Mouse (Mus musculus) kidney, adult 2 months (tissue): ENCODE measurements around the gene Sms. TPM values are rescaled to one million over a fixed set of nuclear protein-coding genes. Genes with fewer than 3 reads are reported as not detected.

ENCODE experiments used
- DNase-seq: peaks from one replicate; pipeline ENCODE4 v3.0.0; 2021
- H3K27ac ChIP-seq: fragments of 200-500 bp; 2 replicates; pipeline ENCODE4 v1.5.1; 2012; ENCODE audit warnings: low read depth, low read length, control low read depth, inconsistent platforms; ENCODE audit not compliant: insufficient read depth
- H3K27me3 ChIP-seq: fragments of 200-500 bp; replicated peaks from 2 replicates; pipeline ENCODE4 v1.6.1; 2012; ENCODE audit warnings: mild to moderate bottlenecking, moderate library complexity, low read length, inconsistent platforms; ENCODE audit not compliant: control insufficient read depth, insufficient read depth
- H3K36me3 ChIP-seq: fragments of 200-500 bp; 2 replicates; pipeline ENCODE4 v1.6.1; 2012; ENCODE audit warnings: mild to moderate bottlenecking, moderate library complexity, low read length, inconsistent platforms; ENCODE audit not compliant: control insufficient read depth, insufficient read depth
- H3K4me1 ChIP-seq: fragments of 200-500 bp; 2 replicates; pipeline ENCODE4 v1.6.1; 2011; ENCODE audit warnings: low read length; ENCODE audit not compliant: control insufficient read depth, insufficient read depth
- H3K4me3 ChIP-seq: fragments of 200-500 bp; 2 replicates; pipeline ENCODE4 v1.5.1; 2011; ENCODE audit warnings: mild to moderate bottlenecking, low read depth, low read length, control low read depth; ENCODE audit not compliant: insufficient read depth
- CTCF ChIP-seq: fragments of 200-500 bp; conservative IDR thresholded peaks from 2 replicates; pipeline ENCODE4 v1.5.1; 2011; ENCODE audit warnings: low read depth, mild to moderate bottlenecking, control low read depth, low read length, moderate library complexity, mixed read lengths; ENCODE audit not compliant: insufficient read depth, insufficient read length
- POLR2A ChIP-seq: fragments of 200-500 bp; IDR thresholded peaks from one replicate; pipeline ENCODE4 v1.6.1; 2011; ENCODE audit warnings: low read depth, low read length, control low read depth
- WGBS: fragments of 180-500 bp; shearing (Covaris S2); methylation state at CpG from one replicate; pipeline ENCODE4 v1.1.7; 2018; 5-methylcytosine and 5-hydroxymethylcytosine counted together
- polyA plus RNA-seq: library from polyadenylated mRNA; depleted of rRNA; stranded (reverse); fragments of >200 nt; gene quantifications from 2 replicates; pipeline ENCODE4 v1.2.3, GENCODE M21; 2012; rRNA removed

Gene Sms
- polyA plus RNA-seq, 1 experiment: 23.3 TPM

GRCm38 (mm10) chrX:157449000-157449399 is 43.1 kb downstream of the Sms start:
- Histone ChIP-seq H3K4me3 (no peak overlapping the region), H3K27me3 (no peaks in the 10 kb centered on the region), H3K4me1 (no peaks in the 10 kb centered on the region; the same call in 1 of the 2 replicates), H3K36me3 (no peaks in the 10 kb centered on the region), H3K27ac (no peak overlapping the region)
- WGBS: 87% methylated on average over 1 of the region's 1 CpGs
- TF ChIP-seq POLR2A (no peak), CTCF (no peak)
- DNase-seq: no peak

- H3K4me3 ChIP-seq: no peak overlapping the region
- no peak for DNase-seq
- no peak overlapping the region for H3K27ac ChIP-seq
- 87% methylated on average over 6 of the region's 6 CpGs for WGBS
- no peaks in the 10 kb centered on the region for H3K36me3 ChIP-seq
- H3K27me3 ChIP-seq: no peaks in the 10 kb centered on the region
- no peaks in the 10 kb centered on the region; the same call in 1 of the 2 replicates for H3K4me1 ChIP-seq
- no peak for TF ChIP-seq CTCF
- no peak for TF ChIP-seq POLR2A
Measured at GRCm38 (mm10) chrX:157447431-157447830, 44.7 kb downstream of the Sms start.

- H3K4me1 ChIP-seq: no peaks in the 10 kb centered on the region
- no peaks in the 10 kb centered on the region for H3K36me3 ChIP-seq
- no peak for DNase-seq
- TF ChIP-seq POLR2A: no peak
- TF ChIP-seq CTCF: no peak
- no peak overlapping the region for H3K27ac ChIP-seq
- no peak overlapping the region for H3K4me3 ChIP-seq
- no peaks in the 10 kb centered on the region for H3K27me3 ChIP-seq
- whole genome bisulfite sequencing: 69% methylated on average over 1 of the region's 1 CpGs
Measured at GRCm38 (mm10) chrX:157434768-157435167, 57.3 kb downstream of the Sms start.

GRCm38 (mm10) chrX:157419451-157419850 is 72.6 kb downstream of the Sms start:
- H3K4me1 ChIP-seq: no peaks in the 10 kb centered on the region
- no peaks in the 10 kb centered on the region for H3K27me3 ChIP-seq
- DNase-seq: no peak
- no peak for TF ChIP-seq CTCF
- no peak for TF ChIP-seq POLR2A
- 42% methylated on average over 2 of the region's 2 CpGs for WGBS
- H3K27ac ChIP-seq: no peak overlapping the region
- no peak overlapping the region for H3K4me3 ChIP-seq
- no peaks in the 10 kb centered on the region for H3K36me3 ChIP-seq

- WGBS: 60% methylated on average over 5 of the region's 5 CpGs
- H3K4me1 ChIP-seq: no peaks in the 10 kb centered on the region
- no peak for DNase-seq
- H3K36me3 ChIP-seq: no peaks in the 10 kb centered on the region
- H3K27me3 ChIP-seq: no peaks in the 10 kb centered on the region
- no peak within 1 kb of the TSS for H3K4me3 ChIP-seq
- TF ChIP-seq CTCF: no peak
- TF ChIP-seq POLR2A: no peak
- no peak within 1 kb of the TSS for H3K27ac ChIP-seq
Measured at GRCm38 (mm10) chrX:157415212-157415611, 76.9 kb downstream of the Sms start, which contains the start of gene Phex. TSS of gene Phex (minus strand) at chrX:157415312.

GRCm38 (mm10) chrX:157404919-157405318 is 87.2 kb downstream of the Sms start:
- no peak for TF ChIP-seq POLR2A
- TF ChIP-seq CTCF: no peak
- Histone ChIP-seq H3K4me1 (no peaks in the 10 kb centered on the region), H3K4me3 (no peak overlapping the region), H3K27ac (no peak overlapping the region), H3K36me3 (no peaks in the 10 kb centered on the region), H3K27me3 (no peaks in the 10 kb centered on the region)
- 65% methylated on average over 6 of the region's 6 CpGs for WGBS
- no peak for DNase-seq

Other genes with a start within 250 kb of the Sms start
- not detected in 2 replicates for gene Phex, start 77.0 kb downstream of the Sms start, polyA plus RNA-seq
- not detected in 2 replicates for gene Yy2, start 76.7 kb upstream of the Sms start, polyA plus RNA-seq
- gene Mbtps2, start 106.4 kb upstream of the Sms start, polyA plus RNA-seq: 5.9 and 11.3 TPM in 2 replicates
- 0.62 and 3.3 TPM in 2 replicates for gene Smpx, start 206.6 kb upstream of the Sms start, polyA plus RNA-seq